Mouse (Mus musculus) gastrocnemius, postnatal 36 days (tissue): ENCODE measurements around the gene Lpar1. TPM values are rescaled to one million over a fixed set of nuclear protein-coding genes. Genes with fewer than 3 reads are reported as not detected.
A peak's percentile ranks its signal among the peaks of the same experiment; 100 is the strongest.

ENCODE experiments used
- DNase-seq, 2 experiments: peaks; one replicate each; pipeline ENCODE4 v3.0.0; 2022
- intact Hi-C: fragments of 180-260 bp; cut with DNase I; formaldehyde crosslinking; loops from one replicate; pipeline ENCODE4 v1.15.1; 2025
- long read RNA-seq, 2 experiments: library from polyadenylated mRNA; stranded (forward); transcript quantifications; one replicate each; pipeline ENCODE4 v2.0.0; 2021
- total RNA-seq, 2 experiments: library from RNA; stranded (reverse); gene quantifications; 2 replicates each; pipeline ENCODE4 v1.2.3; 2021

Gene Lpar1
- 10 to 100 TPM in 1 of 2 experiments, 1 to 10 TPM in 1; 8.3 to 10.5 TPM for total RNA-seq
- long read RNA-seq, experiment 1, partial matches to known transcripts: 0 of 13 reads
- long read RNA-seq, experiment 1, other reads (novel, unspliced or antisense): 12 of 13 reads
- long read RNA-seq, experiment 2, transcript Lpar1-201 (4 exons, 3,512 nt): major isoform, 5 of 13 reads
- long read RNA-seq, experiment 2, partial matches to known transcripts: 1 of 13 reads
- long read RNA-seq, experiment 2, other reads (novel, unspliced or antisense): 7 of 13 reads

DNA sequence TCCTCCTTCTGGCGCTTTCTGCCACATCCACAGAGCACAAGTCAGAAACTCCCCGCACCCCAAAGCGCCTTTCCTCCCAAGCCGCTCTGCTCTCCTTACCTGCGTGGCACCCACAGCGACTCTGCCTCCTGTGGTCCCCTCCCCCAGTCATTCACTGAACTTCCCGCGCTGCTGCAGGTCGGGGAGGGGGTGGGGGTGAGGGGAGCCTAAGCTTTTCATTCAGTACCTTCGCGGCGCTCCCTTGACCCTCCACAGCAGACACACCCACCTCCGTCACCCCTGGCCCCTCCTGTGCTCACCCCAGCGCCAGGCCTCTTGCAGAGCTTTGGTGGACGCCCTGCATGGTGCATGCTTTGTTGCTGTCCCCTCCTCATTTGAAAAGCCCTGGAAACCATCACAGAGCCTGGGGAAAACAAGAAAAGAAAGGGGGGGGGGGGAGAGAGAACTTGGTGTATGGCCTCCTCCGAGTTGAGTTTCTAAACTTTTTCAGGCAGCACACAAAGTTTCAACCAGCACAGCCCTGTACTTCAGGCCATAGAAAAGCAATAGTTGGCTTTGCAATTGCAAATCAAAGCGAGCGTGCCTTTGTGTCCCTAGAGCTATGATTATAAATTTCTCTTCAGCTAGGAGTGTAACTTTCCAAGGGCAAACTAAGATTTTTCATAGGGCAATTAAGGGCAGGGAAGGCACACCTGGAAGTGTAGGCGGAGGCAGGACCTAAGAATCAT, at the start of gene Lpar1:
Lpar1 (minus strand) TSS at position 268 of the 728 bp plus-strand sequence.
- no peak for DNase-seq
- intact Hi-C loops: loop anchor here (5.0 kb wide), 2 partner anchors 194 to 286 kb away; no protein-coding TSS in a partner anchor

DNA sequence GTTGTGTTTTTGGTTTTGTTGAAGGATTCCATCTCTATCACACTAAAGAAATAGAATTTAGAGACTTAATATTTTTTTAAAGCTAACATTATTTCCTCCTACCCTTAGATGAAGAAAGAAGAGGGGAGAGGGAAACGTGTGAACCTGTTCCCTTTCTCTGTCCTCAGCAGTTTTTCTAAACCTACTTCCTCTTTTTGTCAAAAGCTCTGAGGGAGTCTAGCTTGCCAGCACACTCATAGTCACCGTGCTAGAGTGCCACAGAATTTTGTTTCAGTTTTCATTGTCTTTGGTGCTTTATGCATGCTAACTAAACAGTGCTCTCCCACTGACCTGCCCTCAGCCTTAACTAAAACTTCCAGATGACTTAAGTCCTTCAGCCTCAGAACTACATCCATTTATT, 32.2 kb upstream of the Lpar1 start:
- intact Hi-C loops: no loop called here

DNA sequence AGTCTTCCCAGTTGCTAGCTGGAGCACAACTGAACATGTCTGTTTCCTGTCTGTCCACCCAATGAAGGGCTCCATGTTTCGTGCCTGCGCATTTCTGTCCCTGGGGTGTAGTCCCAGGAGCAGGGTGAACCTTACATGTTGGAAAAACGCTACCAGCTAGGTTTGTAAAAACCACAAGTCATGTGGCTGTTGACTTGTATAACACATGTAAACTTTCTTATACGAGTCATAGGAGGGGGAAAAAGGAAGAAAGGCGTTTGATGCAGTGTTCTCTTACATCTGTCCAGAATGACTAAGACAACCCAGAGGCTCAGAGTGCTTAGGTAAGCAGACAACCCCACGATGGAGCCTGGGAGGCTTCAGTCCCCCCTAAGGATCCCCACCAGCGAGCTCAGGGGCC, 27.5 kb upstream of the Lpar1 start:
- no peak for DNase-seq
- intact Hi-C loops: no loop called here

More for the DNA sequence above, 32.2 kb upstream of the Lpar1 start:
- no peak for DNase-seq

DNA sequence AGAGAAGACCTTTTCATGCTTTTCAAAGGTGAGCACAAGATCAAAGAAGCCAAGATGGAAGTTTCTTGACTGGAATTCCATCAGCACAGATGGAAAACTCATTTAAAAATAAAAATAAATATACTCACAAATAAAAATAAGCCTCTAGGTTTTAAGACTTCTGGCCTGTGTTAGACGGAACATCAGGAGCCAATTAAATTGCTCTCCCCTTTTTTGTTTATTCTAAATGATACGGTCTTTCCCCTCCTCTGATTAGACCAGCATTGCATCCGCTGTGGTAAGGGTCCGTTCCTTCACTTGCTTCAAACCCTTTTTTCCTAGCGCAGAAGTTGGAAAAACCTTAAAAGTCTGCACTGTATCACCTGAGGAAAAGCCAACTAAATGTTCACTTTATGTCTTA, 26.8 kb upstream of the Lpar1 start:
- DNase-seq: no peak
- intact Hi-C loops: no loop called here

DNA sequence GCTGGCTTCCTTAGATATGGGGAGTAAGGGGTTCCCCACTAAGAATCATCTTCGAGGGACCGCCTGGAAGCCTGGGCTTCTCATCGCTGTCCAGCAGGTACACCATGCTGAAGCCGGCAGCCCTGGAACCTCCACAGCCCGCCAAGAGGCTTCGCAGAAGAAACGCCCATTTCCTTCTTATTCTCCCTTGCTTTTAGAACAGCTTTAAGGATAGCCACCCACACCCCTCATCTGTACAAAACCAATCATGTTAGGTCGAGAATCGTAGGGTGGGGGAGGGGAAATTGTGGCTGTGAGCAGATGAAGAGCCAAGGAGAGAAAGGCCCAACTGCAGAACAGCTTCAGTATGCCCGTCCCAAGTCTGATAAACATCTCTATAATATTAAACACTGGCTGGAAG, 26.4 kb upstream of the Lpar1 start:
- DNase-seq: no peak
- intact Hi-C loops: no loop called here

DNA sequence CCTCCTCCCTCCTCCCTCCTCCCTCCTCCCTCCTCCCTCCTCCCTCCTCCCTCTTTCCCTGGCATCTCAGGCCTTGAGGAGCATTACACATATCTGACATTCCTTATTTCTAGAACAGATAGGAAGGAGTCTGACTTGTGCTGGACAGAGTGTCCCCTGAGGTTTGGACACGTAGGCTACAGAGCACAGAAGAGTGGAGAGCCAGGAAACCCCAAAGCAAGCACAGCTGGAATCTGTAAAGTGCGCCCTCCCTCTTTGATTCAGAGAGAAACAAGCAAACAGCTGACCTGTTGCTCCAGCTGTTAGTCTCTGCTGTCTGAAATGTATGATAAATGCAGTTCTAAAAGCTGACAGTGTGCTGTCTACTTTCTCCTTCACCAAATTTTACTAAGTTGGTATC, 24.8 kb upstream of the Lpar1 start:
- intact Hi-C loops: no loop called here
- DNase-seq: no peak

DNA sequence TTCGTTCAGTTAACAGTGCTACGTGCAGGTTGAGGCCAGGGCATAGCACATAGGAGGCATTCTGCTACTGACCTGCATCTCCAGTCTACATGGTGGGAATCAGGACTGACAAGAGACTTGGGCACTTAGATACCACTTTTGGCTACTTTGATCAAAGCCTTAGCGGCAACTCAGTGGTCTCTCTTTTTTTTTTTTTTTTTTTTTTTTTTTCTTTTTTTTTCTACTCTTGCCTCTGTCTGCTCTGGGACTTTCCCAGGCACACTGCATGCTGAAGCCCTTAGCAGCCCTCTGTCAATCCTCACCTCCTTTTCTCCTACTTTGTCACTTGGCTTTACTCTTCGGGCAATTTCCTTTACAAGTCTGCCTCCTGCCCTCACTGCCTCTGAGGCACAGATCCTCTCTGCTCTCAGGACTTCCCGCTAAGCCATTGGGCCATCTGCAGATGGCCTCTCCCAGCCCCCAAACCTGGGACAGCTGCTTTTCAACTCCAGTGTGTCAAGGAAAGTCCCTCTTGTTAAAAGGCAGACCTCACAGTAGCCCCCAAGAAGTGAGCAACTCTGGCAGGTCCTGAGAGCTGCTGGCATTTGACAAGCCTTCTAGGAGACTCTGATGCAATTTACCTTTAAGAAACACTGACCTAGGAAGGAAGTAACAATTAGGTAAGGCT, 23.8 kb upstream of the Lpar1 start:
- no peak for DNase-seq
- intact Hi-C loops: no loop called here

DNA sequence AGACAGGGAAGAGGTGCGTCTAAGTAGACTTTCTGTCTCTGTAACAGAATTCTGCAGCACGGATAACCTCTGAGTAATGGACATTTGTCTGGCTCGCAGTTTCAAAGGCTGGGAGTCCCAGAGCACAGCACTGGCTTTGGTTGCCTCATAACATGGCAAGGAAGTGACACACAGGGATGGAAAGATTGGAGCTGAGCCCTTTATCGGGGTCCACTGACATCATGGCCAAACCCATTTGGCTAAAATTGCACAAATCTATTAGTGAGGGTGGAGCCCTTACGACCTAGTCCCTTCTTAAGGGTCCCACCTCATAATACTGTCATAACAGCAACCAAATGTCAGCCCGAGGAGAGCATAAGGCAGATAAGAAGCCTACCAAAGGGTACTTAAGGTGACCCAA, 22.1 kb upstream of the Lpar1 start:
- DNase-seq: peak; percentile 27 to 35
- intact Hi-C loops: no loop called here

DNA sequence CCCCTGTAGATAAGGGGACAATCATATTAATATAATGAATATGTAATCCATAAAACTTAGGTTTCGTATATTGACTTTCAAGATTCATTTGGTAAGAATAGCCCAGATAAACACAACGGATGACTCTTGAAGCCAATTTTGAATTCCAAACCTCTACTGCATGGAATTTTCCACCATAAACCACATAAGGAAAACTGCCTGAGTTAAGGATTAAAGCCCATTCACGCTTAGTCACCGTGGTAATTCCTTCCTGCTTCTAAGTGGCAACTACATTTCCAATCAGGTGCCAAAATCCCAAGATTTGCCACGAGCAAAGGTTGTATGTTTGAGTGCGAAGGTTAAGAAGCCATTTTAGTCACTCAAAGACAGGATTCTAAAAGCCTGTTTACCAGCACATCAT, 20.3 kb upstream of the Lpar1 start:
- intact Hi-C loops: no loop called here
- no peak for DNase-seq

DNA sequence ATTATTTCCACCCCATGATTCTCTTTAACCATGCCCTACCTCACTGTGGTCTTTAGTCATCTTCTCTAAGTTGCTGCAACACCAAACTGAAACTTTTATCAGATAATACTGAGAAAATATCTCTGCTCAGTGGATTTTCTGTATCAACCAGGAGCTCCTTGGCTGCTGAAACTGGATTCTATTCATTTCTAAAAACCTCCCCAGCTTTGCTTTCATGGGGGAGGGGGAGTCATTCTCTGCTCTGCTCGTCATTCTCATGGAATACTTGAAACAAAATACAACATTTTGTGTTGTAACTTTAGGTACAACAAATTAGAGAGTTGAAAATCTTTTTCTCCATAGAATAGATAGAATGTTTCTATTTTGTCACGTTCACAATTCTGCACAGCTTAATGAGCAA, 18.7 kb upstream of the Lpar1 start:
- intact Hi-C loops: no loop called here
- no peak for DNase-seq

DNA sequence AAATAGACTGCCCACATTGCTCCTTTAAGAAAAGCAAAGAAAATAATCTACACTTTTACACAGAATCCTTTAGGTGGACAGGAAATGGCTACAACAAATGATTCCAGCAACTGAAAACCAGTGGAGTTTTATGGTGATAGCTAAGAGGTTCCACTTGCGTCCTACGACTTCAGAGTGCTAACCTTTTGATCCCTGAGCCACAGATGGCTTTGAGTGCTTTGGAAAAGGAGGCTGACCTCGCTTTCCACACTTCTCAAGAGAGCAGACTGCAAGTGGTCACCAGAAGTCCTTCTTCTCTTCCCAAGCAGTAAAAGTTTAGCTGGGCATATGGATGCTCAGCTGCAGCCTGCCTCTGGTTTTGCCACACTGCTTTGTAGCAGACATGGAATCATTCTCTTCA, 18.0 kb upstream of the Lpar1 start:
- intact Hi-C loops: no loop called here
- no peak for DNase-seq

DNA sequence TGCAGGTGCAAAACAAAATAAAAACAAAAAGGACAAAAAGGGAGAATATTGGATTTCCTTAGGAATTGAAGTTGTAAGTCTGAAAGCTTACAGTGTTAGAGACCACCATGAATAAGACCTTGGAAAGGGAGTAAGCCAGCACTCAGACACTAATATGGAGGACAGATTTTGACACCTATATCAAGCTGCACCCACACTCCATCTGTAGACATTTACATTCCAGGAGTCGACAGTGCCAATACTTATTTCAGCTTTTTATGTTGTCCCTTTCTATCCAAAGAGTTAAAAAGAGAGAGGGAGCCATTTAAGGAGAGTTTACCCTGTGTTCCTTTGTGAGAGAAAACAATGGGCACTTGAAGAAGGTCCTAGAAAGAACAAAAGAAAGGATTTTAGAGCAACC, 17.5 kb upstream of the Lpar1 start:
- DNase-seq: no peak
- intact Hi-C loops: no loop called here

DNA sequence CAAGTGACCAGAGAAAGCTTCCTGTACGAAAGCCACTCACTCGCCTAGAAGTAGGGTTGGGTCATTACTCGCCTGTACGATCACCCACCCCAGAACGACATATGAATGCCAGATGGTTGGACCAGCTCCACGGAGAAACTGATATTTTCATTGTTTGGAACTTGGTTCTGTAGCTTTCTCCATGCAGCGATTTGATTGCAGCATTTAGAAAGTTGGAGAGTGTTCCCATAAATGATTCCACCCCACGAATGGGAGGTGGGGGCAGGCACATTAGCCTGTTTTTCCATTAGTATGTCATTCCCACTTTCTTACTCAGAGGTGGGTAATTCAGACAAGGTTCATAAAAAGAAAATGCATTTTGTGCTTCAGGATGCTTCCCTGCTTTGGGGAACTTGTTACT, 14.8 kb upstream of the Lpar1 start:
- intact Hi-C loops: no loop called here
- peak in 1 of 2 experiments; percentile 34 for DNase-seq

DNA sequence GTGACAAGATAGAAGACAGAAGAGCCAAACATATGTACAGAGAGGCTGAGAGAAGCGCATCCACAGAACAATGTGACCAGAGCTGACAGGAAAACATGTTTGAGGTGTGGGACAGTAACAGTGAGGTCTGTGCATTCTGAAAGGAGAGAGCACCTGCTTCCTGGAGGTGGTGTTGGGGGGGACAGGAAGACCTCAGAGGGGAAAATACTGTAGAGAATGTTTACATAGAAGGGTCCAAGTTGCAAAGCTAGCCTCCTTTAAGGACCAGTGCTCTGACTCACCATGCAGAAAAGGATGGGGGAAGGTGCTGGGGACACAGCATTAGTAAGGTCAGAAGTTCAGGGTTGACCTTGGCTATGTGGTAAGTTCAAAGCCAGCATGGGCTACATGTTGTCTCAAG, 9.1 kb upstream of the Lpar1 start:
- intact Hi-C loops: no loop called here
- no peak for DNase-seq

DNA sequence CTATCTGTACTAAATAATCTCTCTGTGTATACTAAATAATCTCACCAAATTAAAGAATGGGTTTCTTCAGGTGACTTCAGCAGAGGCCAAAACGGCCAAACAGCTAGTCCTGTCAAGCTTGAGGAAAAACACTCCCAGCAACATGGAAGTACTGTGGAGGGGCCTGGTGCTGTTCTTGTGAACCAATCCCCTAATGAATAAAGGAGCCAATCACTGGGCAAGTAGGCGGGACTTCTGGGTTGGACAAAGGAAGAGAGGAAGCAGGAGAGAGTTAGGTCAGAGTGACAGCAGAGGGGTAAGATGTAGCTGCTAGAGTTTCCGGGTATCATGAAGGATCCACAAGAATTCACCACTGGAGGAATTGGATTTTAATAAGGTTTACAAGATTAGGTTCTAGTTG, 3.3 kb upstream of the Lpar1 start:
- intact Hi-C loops: no loop called here
- DNase-seq: no peak

DNA sequence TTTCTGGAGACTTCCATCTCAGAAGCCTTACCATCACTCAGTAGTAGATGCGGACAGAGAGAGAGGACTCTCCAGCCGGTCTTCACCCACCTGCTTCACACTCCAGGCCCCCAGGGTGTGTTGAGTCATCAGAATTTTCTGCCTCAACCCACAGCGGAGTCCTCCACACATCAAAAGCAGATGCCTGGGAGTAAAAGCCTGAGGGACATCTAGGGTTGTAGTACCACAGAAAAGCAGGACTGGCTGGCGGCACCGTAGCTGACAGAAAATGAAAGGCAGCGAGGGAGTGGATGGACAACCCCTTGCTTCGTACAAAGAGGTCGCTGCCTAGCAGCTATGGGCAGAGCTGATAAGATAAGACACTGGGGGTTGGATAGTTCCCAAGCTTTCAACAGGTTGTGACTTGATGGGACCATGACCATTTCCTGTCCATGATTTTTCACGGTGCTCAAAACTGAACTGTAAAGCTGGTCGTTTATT, 701 bp upstream of the Lpar1 start:
- DNase-seq: no peak
- intact Hi-C loops: loop anchor here (5.0 kb wide), 2 partner anchors 193 to 287 kb away; no protein-coding TSS in a partner anchor

DNA sequence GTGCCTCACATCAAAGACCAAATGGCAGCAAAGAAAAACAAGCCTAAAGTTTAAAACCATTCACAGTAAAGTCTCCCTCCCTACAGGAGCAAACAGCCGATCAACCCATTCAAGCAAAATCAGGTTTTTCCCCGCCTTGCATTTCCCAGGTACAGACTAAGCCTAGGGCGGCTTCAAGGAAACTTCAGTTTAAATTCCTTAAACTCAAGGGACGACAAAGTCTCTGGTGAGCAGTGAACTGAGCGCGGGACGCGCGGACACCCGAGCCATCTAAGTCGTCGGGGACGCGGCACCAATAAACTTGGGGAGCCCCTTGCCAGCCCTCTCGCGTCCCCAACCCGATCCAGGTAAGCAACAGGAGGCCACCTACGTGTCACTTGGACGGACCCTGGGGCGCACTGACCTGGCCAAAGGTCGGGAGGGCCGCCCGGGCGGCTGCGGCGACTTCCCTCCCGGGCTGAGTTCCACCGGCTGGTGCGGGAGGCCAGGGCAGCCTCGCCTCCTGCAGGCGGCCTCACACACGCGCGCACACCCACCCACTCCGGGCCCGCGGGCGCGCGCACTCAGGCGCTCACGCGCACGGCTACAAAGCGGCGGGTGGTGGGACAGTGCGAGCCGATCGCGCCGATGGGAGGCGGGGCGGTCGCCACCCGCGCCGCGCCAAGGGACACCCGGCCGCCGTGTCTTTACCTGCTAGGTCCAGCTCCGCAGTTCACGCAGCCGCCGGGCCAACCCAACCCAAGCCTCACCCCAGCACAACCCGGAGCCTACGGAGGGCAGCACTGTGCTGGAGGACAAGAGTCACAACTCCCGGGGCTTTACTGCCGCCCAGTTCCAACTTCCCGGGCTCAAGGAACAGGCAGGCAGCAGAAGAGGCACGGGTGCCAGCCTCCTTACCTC, 717 bp downstream of the Lpar1 start:
- intact Hi-C loops: loop anchor here (5.0 kb wide), 2 partner anchors 194 to 286 kb away; no protein-coding TSS in a partner anchor
- DNase-seq: peak; percentile 70 to 77

DNA sequence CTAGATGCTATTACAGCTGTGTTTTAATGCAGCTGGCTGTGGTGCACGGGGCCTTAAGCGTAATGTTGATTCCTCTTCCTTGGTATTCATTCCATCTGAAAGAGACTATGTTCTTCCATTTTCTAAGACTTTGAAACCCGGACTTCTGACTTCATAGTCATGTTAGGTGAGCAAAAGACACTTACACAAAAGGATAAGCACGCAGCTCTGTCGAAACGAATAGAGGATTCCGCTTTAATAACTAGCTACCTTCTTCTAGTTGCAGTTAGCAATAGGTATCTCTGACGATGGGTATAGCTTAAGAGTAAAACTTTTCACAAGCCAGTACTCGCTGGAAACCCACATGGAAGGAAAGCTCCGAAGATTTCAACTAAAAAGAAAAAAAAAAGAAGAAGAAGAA, 1.5 kb downstream of the Lpar1 start:
- intact Hi-C loops: loop anchor here (5.0 kb wide), 2 partner anchors 195 to 285 kb away; no protein-coding TSS in a partner anchor
- DNase-seq: no peak

DNA sequence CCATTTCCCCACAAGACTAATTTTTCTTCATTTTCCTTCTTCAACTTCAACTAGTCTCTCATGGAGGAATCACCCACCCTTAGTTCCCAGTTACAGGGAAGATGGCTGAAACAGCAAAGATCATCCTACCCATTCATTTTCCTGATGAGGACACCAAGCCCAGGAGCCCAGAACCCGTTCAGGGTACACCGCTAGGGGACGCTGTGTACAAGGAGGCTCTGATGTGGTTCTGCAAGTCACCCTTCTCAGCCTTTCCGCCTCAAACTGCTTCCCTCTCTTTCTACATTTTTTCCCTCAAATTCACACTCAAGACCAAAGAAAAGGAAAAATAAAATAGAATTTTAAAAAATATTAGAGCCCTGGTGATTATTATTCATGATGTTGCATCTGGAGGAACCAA, 1.9 kb downstream of the Lpar1 start:
- intact Hi-C loops: loop anchor here (5.0 kb wide), 2 partner anchors 195 to 285 kb away; no protein-coding TSS in a partner anchor

DNA sequence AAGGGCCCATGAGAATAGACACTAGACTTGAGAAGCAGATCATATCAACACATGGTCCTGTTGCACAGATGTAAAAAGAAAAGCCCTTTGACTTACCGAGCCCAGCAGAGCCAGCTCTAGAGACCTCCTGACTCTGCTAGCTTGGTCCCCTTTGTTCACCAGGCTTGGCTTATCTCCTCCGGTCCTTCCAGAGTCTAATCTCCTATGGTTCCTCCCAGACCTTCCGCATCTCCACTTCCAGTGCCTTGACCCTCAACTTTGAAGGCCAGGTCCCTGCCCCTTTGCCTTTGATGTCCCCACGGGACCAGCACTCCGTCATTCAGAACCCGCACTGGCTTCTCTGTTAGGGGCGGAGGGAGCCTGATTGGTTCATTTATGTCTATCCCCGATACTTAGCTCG, 6.0 kb downstream of the Lpar1 start:
- DNase-seq: no peak
- intact Hi-C loops: no loop called here

More for the DNA sequence above, 1.9 kb downstream of the Lpar1 start:
- peak; percentile 75 to 86 for DNase-seq
